Mouse (Mus musculus) brain, embryonic 14.5 days (tissue): ENCODE measurements around the gene Aebp2.

ENCODE experiments used
- CTCF ChIP-seq: fragments of 200-500 bp; IDR thresholded peaks from 2 replicates; pipeline ENCODE4 v1.5.1; 2012; ENCODE audit warnings: inconsistent platforms, mild to moderate bottlenecking, moderate library complexity, borderline replicate concordance; ENCODE audit not compliant: insufficient read depth, insufficient read length; ENCODE audit errors: extremely low read depth
- POLR2A ChIP-seq: fragments of 200-500 bp; IDR thresholded peaks from 2 replicates; pipeline ENCODE4 v1.6.1; 2012; ENCODE audit warnings: mild to moderate bottlenecking, inconsistent platforms, borderline replicate concordance; ENCODE audit not compliant: poor library complexity, insufficient read depth, insufficient read length, severe bottlenecking; ENCODE audit errors: extremely low read depth

- TF ChIP-seq POLR2A: no peak
- TF ChIP-seq CTCF: no peak
Measured at GRCm38 (mm10) chr6:140574943-140575342, 47.5 kb upstream of the Aebp2 start.
